Mouse (Mus musculus) limb, embryonic 10.5 days (tissue): Measurements from ENCODE around the gene Nat9. TPM values are rescaled to one million over a fixed set of nuclear protein-coding genes. Genes with fewer than 3 reads are reported as not detected.

Experiments
- DNase-seq: peaks from one replicate; pipeline ENCODE4 v3.0.0-alpha.2; 2017; ENCODE audit warnings: low spot score
- H3K27ac ChIP-seq: fragments of 300-500 bp; sonication (generic); 2 replicates; pipeline ENCODE4 v1.5.1; 2016; ENCODE audit warnings: mild to moderate bottlenecking
- H3K27me3 ChIP-seq: fragments of 300-500 bp; sonication (generic); 2 replicates; pipeline ENCODE4 v1.6.1; 2016; ENCODE audit warnings: low read depth, mild to moderate bottlenecking; ENCODE audit not compliant: poor library complexity, severe bottlenecking
- H3K36me3 ChIP-seq: fragments of 300-500 bp; sonication (generic); 2 replicates; pipeline ENCODE4 v1.6.1; 2016; ENCODE audit warnings: mild to moderate bottlenecking, moderate library complexity
- H3K4me1 ChIP-seq: fragments of 300-500 bp; sonication (generic); 2 replicates; pipeline ENCODE4 v1.6.1; 2016
- H3K4me3 ChIP-seq: fragments of 300-500 bp; sonication (generic); 2 replicates; pipeline ENCODE4 v1.5.1; 2016; ENCODE audit warnings: mild to moderate bottlenecking, moderate library complexity
- H3K9me3 ChIP-seq: fragments of 300-500 bp; sonication (generic); replicated peaks from 2 replicates; pipeline ENCODE4 v1.6.1; 2016; ENCODE audit warnings: mild to moderate bottlenecking
- WGBS: fragments of 180-500 bp; shearing (Covaris S2); methylation state at CpG from one replicate; pipeline ENCODE4 v1.1.7; 2016; 5-methylcytosine and 5-hydroxymethylcytosine counted together
- polyA plus RNA-seq: library from polyadenylated mRNA; unstranded; fragments of >200 nt; fragmentation: Nextera tagmentation; extraction: Ambion mirVana; gene quantifications from 2 replicates; pipeline ENCODE4 v1.2.1, GENCODE M21; 2016

Gene Nat9
- polyA plus RNA-seq, 1 experiment from 2014 or later, result 22.7 TPM

DNA sequence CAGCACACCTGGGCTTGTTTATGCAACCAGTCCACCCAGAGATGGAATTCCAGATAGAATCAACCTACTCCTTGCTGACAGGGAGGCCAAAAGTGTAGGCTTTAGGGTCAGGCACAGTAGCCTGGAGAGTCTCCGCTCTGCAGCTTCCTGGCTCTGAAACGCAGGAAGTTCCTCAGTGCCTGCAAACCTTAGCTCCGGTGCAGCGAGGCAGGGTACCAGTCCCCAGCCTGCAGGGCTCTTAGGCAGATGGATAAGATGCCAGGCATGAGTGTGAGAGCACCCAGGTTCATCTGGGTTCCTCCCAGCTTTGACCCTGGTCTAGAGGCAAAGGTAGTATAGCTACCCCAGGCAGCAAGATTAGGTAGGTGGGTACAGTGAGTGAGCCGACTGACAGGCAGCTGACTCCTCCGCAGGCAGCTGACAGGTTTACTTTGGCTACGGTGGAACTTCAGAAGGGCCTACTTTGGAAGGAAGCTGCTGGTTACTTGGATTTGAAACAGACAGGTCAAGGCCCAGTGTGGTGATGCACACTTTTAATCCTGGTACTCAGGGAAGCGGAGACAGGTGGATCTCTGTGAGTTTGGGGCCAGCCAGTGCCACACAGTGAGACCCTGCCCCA, 19.9 kb downstream of the Nat9 start:
- no peak for DNase-seq
- Histone ChIP-seq H3K27me3 (peaks cover 49% of the 10 kb centered on the region), H3K4me3 (no peak overlapping the region), H3K27ac (no peak overlapping the region), H3K9me3 (no peaks in the 10 kb centered on the region), H3K36me3 (no peaks in the 10 kb centered on the region), H3K4me1 (peaks cover 48% of the 10 kb centered on the region)
- 86% methylated on average over 8 of the region's 8 CpGs for WGBS

DNA sequence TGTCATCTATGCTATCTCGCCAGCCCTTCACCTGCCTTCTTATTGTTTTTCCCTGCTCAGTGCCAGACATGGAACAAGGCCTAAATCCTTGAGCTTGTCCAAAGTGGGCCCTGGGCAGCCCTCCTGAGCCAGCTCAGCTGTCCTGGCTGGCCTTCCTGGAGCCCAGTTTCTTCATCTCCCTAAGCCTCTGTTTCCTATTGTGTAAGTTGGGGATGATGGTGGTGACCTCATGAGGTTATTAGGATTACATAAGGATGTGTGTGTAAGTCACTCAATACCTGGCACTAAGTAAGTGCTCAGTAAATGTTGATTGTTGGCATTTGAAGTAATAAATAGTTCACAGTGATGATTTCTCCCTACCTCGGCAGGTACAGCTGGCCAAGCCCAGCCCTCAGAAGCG, 20.9 kb downstream of the Nat9 start:
- no peak for DNase-seq
- WGBS, result 77% methylated on average over 3 of the region's 3 CpGs
- Histone ChIP-seq H3K4me3 (no peak overlapping the region), H3K27me3 (peaks cover 46% of the 10 kb centered on the region), H3K9me3 (no peaks in the 10 kb centered on the region), H3K36me3 (no peaks in the 10 kb centered on the region), H3K27ac (no peak overlapping the region), H3K4me1 (peaks cover 46% of the 10 kb centered on the region)

DNA sequence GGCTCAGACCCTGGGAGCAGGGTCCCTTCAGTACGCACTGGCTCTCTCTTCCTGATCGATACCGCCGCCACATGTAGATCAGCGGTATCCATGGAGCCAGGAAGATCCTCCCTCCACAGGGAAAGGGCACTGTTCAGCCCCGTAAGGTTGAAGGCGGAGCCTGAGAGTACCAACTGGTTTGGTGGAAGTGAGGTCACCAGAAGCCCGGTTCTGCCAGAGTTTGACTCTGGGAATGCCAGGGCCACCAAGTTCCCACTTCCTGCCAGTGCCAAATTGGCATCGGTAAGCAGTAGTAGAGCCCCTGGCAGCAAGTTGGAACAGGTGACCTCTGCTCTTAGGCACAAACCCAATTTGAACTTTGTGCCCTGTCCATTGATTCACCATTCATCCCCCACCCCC, 22.7 kb downstream of the Nat9 start:
- no peak for DNase-seq
- peaks cover 49% of the 10 kb centered on the region for H3K27me3 ChIP-seq
- peaks cover 46% of the 10 kb centered on the region for H3K4me1 ChIP-seq
- peak overlapping the region; percentile 63 for H3K4me3 ChIP-seq
- H3K9me3 ChIP-seq, result no peaks in the 10 kb centered on the region
- under 1% methylated on average over 9 of the region's 9 CpGs for WGBS
- no peaks in the 10 kb centered on the region for H3K36me3 ChIP-seq
- peak overlapping the region; percentile 33 for H3K27ac ChIP-seq

DNA sequence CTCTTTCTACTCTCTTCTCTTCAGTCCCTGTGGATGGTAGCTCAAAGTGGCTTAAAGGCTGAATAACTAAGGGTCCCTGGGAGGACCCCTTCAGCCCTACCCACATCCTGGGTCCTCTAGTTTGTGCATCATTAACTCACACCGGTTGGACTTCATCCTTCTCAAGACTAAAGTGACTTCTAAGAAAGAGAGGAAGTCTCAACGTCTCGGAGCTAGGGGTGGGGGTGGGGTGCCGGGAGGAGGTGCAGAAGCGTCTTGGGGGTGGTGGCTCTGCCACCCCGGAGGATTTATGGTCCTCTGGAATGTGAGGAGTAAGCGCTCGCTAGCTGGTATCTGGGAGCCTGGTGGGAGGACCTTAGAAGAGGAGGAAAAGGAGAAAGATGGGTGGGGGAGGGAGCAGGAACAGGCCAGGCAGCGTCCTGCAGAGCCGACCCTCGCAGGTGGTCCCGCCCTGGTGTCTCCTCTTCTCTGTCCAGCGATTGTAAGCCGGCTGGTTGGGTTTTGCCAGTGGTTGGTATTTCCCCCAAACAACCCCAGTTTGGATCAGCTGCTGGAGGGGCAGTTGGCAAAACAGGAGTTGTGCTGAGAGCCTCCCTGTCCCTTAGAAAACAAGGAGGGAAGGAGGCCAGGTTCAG, 23.2 kb downstream of the Nat9 start:
- DNase-seq, result no peak
- no peaks in the 10 kb centered on the region for H3K36me3 ChIP-seq
- no peaks in the 10 kb centered on the region for H3K9me3 ChIP-seq
- peak overlapping the region; percentile 80 for H3K27ac ChIP-seq
- H3K27me3 ChIP-seq, result peaks cover 49% of the 10 kb centered on the region
- H3K4me1 ChIP-seq, result peaks cover 51% of the 10 kb centered on the region
- WGBS, result 2% methylated on average over 14 of the region's 14 CpGs
- peak overlapping the region; percentile 63 for H3K4me3 ChIP-seq

DNA sequence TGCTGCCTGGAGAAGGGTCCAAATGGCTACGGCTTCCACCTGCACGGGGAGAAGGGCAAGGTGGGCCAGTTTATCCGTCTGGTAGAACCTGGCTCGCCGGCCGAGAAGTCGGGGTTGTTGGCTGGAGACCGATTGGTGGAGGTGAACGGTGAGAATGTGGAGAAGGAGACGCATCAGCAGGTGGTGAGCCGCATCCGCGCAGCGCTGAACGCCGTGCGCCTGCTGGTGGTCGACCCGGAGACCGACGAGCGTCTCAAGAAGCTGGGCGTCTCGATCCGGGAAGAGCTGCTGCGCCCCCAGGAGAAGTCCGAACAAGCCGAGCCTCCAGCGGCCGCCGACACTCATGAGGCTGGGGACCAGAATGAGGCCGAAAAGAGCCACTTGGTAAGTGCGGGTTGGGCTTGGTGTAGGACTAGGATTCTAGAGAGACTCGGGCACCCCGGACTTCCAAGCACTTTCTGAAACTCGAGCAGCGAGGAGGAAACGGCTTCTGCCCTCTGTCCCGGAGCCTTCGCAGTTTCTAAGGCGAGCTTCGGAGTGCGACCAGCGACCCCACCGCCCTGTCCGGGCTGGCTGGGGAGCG, 24.0 kb downstream of the Nat9 start:
- under 1% methylated on average over 47 of the region's 47 CpGs for WGBS
- Histone ChIP-seq H3K9me3 (no peaks in the 10 kb centered on the region), H3K4me3 (peak overlapping the region; percentile 63), H3K27ac (peak overlapping the region; percentile 80), H3K36me3 (no peaks in the 10 kb centered on the region), H3K27me3 (peaks cover 49% of the 10 kb centered on the region), H3K4me1 (peaks cover 51% of the 10 kb centered on the region)
- peak; percentile 71 for DNase-seq

DNA sequence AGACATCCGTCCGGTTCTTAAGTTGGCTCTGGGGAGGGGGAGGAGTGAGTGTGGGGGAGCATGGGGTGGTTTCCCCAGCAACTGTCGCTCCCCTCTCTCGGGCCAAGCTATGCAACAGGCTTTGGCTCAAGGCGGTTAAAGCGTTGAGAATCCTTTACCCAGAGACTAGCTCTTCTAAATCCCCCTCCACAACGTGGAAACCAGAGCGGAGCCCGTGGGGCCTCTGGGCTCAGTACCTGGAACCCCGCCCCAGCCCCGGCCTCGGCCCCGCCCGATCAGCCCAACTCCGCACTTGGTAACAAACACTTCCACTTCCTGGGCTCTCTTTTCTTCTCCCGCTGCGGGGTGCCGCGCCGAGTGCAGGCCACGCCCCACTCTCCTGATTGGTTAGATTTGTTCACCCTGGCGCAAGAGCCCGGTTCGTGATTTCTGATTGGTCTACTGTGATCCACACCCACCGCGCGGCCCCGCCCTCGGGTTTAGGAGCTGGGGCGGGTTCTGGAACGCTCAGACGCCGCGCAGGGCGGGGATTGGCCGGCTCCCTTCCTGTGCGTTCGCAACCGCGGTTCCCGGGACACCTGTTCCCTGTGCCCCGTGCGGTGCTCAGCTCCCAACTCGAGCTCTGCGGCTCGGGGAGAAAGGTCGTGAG, 24.7 kb downstream of the Nat9 start, which contains the start of gene Slc9a3r1:
Gene Slc9a3r1 (plus strand): TSS at position 510 of the 649 bp plus-strand sequence.
- Histone ChIP-seq H3K27ac (peak within 1 kb of the TSS; percentile 80), H3K27me3 (peaks cover 49% of the 10 kb centered on the region)

DNA sequence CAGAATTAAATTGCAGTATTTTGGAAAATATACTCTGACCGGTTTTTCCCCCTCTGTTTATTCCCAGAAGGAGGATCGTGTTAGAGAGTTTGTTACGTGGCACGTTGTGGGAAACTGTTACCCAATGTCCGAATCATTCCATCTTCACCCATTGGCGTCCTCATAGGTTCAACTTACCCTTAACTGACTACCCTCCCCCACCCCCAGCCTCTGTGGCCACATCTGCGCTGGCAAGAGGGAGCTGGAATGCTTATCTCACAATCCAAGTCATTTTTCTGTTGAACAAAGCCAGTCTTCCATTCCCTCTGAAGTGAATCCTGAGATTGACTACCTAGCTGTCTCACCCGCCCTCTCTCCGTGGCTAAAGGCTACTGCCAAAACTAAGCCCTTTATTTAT, 25.5 kb downstream of the Nat9 start:
- Histone ChIP-seq H3K36me3 (no peaks in the 10 kb centered on the region), H3K4me1 (peaks cover 64% of the 10 kb centered on the region), H3K27ac (peak overlapping the region; percentile 80; the same call in 1 of the 2 replicates), H3K4me3 (peak overlapping the region; percentile 63), H3K9me3 (no peaks in the 10 kb centered on the region), H3K27me3 (peaks cover 52% of the 10 kb centered on the region)
- 25% methylated on average over 9 of the region's 9 CpGs for WGBS
- DNase-seq, result no peak

More for the DNA sequence above, 24.7 kb downstream of the Nat9 start, which contains the start of gene Slc9a3r1:
- H3K36me3 ChIP-seq, result no peaks in the 10 kb centered on the region
- DNase-seq, result peak; percentile 96
- H3K9me3 ChIP-seq, result no peaks in the 10 kb centered on the region
- H3K4me1 ChIP-seq, result peaks cover 58% of the 10 kb centered on the region
- under 1% methylated on average over 47 of the region's 47 CpGs for WGBS
- peak within 1 kb of the TSS; percentile 63 for H3K4me3 ChIP-seq

DNA sequence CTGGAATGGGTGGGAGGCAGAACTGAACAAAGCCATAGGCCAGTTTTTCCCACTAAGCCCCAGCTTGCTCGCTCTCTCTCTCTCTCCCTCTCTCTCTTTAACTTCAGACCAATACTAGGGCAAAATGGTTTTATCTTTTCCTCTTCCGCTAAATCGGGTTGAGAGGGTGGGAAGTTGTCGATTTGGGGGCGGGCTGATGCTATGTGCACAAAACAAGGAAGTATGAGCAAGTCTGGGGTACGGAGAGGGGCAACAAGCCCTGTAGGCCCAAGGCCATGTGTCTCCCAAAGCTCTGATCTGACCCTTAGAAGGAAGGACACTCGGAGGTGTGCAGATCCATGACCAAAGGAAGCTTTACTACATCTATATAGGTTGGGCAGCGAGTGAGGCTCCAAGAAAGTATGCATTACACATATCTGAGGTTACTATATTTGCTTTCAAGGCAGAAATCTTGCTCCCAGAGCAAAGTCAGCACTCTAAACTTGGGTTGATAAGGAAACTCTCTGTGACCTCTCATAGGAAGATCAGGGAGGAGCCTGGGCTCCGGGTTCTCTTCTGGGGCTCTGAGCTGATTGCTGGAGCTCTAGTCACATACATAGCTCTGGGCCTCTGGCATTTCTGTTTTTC, 26.0 kb downstream of the Nat9 start:
- no peak overlapping the region for H3K27ac ChIP-seq
- H3K36me3 ChIP-seq, result no peaks in the 10 kb centered on the region
- WGBS, result 75% methylated on average over 9 of the region's 9 CpGs
- H3K4me3 ChIP-seq, result no peak overlapping the region
- no peak for DNase-seq
- peaks cover 64% of the 10 kb centered on the region for H3K4me1 ChIP-seq
- H3K9me3 ChIP-seq, result no peaks in the 10 kb centered on the region
- peaks cover 57% of the 10 kb centered on the region for H3K27me3 ChIP-seq

DNA sequence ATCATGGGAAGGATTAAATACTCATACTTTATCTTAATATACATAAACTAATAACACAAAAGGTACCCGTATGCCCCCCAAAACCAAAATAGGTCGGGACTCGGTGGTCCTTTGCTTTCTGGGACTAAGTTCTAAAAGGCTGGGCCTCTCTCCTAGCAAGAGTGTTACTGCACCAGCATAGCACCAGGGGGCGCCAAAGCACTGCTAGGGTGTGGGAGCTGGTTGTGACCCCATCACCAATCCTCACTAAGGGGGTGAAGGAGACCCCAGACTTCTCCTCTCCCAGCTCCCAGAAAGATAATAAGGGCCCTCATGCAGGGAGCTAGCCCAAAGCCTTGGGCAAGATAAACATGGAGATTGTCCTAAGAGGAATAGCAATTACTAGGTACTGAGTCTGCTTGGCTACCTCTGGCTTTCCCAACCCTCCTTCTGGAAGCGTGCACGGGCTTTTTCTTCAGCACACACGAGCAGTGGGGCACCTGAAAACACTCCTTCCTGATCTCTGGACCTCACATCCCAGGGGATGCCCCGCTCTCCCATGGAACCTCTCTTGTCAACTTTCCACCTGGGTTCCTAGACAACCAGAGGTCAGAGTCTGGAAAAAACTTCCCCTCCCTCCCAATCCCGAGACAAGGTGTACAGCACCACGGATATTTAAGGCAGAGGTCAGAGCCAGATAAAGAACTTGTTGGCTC, 26.6 kb downstream of the Nat9 start:
- no peak overlapping the region for H3K27ac ChIP-seq

DNA sequence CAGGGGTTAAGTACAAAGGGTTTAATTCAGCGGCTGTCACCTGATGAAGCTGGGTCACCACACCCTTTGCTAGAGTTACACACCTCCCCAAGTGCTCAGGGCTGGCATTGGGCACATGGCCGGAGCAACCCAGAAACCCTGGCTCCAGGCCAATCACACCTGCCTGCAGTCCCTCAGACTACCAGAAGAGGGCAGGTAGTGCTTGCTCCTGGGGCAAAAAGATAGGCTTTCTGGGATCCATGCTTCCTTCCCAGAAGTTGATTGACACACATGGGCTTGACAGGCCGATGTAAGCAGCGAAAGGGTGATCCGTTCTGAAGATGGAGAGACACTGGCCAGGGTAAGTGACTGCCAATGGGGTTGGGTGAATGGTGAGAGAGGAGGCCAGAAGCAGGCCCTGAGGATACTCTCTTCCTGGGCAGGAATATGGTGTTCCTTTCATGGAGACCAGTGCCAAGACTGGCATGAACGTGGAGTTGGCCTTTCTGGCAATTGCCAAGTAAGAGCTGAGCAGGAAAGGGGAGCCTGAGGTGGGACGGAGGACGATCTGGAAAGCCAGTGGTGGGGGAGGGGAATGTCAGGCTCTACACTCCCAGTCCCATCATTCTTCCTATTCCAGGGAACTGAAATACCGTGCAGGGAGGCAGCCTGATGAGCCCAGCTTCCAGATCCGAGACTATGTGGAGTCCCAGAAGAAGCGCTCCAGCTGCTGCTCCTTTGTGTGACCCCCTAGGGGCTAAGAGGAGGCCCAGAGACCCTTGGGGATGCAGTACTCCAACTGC, 27.5 kb downstream of the Nat9 start:
- peak; percentile 67 for DNase-seq
- Histone ChIP-seq H3K4me3 (no peak overlapping the region), H3K27me3 (peaks cover 60% of the 10 kb centered on the region), H3K4me1 (peaks cover 69% of the 10 kb centered on the region), H3K9me3 (no peaks in the 10 kb centered on the region), H3K36me3 (no peaks in the 10 kb centered on the region), H3K27ac (no peak overlapping the region)
- WGBS, result 50% methylated on average over 11 of the region's 11 CpGs

More for the DNA sequence above, 26.6 kb downstream of the Nat9 start:
- Histone ChIP-seq H3K36me3 (no peaks in the 10 kb centered on the region), H3K4me3 (no peak overlapping the region), H3K4me1 (peaks cover 64% of the 10 kb centered on the region), H3K27me3 (peaks cover 60% of the 10 kb centered on the region), H3K9me3 (no peaks in the 10 kb centered on the region)
- peak; percentile 85 for DNase-seq
- 35% methylated on average over 10 of the region's 10 CpGs for WGBS

DNA sequence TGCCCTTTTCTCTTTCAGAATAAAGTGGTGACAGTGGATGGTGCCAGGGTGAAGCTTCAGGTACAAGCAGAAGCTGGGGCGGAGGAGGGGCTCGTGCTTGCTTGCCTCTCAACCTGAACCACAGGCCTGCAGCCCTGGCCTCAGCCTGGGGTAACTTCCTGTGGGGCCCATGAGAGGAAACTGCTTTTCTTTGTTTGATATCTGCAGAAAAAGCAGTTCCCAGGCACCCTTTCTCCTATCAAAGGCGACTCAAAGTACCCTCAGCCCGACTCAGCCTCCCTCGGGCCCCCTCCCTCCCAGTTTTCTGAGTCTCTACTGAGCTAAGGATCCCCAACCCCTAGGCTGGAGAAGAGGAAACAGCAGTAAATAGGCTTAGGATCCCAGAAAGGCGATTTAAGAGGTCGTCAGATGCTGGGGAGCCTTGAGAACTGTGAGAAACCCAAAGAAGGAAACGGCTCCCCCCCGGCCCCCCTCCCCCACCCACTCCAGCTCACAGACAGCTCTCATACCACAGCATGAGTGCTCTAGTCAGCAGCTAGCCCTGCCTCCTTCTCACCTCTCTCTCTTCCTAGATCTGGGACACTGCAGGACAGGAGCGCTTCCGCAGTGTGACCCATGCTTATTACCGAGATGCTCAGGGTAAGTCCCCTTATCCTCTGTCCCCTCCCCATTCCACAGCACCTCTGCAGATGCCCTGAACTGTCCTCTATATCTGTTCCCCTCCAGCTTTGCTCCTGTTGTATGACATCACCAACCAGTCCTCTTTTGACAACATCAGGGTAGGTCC, 29.5 kb downstream of the Nat9 start:
- H3K9me3 ChIP-seq, result no peaks in the 10 kb centered on the region
- H3K4me3 ChIP-seq, result no peak overlapping the region
- WGBS, result 29% methylated on average over 12 of the region's 12 CpGs
- DNase-seq, result no peak
- peaks cover 69% of the 10 kb centered on the region for H3K4me1 ChIP-seq
- H3K36me3 ChIP-seq, result no peaks in the 10 kb centered on the region
- H3K27ac ChIP-seq, result peak overlapping the region; percentile 82
- H3K27me3 ChIP-seq, result peaks cover 61% of the 10 kb centered on the region
